Mouse (Mus musculus) cerebellum, adult 8-10 months (tissue): Measurements from ENCODE around the gene Gss.
A peak's percentile ranks its signal among the peaks of the same experiment; 100 is the strongest.
"Not testable (repeated sequence)": the region's sequence is repeated elsewhere in the genome, so short reads cannot be mapped to it uniquely, and the experiment has no call there.

Experiments used
- DNase-seq: peaks from one replicate; pipeline ENCODE4 v3.0.0; 2022

The Gss gene

GRCm38 (mm10) chr2:155616971-155617370 lies 24.4 kb upstream of the Gss start:
- DNase-seq: no peak

GRCm38 (mm10) chr2:155613953-155614352 lies 21.3 kb upstream of the Gss start:
- no peak for DNase-seq

GRCm38 (mm10) chr2:155613326-155613755 lies 20.7 kb upstream of the Gss start:
- DNase-seq: peak; percentile 76

- no peak for DNase-seq
Observed at GRCm38 (mm10) chr2:155611834-155612550, 19.4 kb upstream of the Gss start.

- no peak for DNase-seq
Observed at GRCm38 (mm10) chr2:155610978-155611377, 18.4 kb upstream of the Gss start, which contains the start of gene Myh7b. Myh7b (plus strand) TSS chr2:155611212.

- peak; percentile 70 for DNase-seq
Observed at GRCm38 (mm10) chr2:155606360-155606759, 13.8 kb upstream of the Gss start.

GRCm38 (mm10) chr2:155605236-155605589 lies 12.6 kb upstream of the Gss start:
- DNase-seq: not testable (repeated sequence)

- DNase-seq: no peak
Observed at GRCm38 (mm10) chr2:155604560-155605235, 12.1 kb upstream of the Gss start.

- no peak for DNase-seq
Observed at GRCm38 (mm10) chr2:155603707-155604106, 11.1 kb upstream of the Gss start.

GRCm38 (mm10) chr2:155595516-155595915 lies 2.9 kb upstream of the Gss start:
- DNase-seq: no peak

- DNase-seq: no peak
Observed at GRCm38 (mm10) chr2:155592854-155593283, 259 bp upstream of the Gss start.

GRCm38 (mm10) chr2:155591676-155592075 lies 934 bp downstream of the Gss start:
- no peak for DNase-seq

- no peak for DNase-seq
Observed at GRCm38 (mm10) chr2:155590876-155591275, 1.7 kb downstream of the Gss start.

GRCm38 (mm10) chr2:155589521-155589920 lies 3.1 kb downstream of the Gss start:
- no peak for DNase-seq

GRCm38 (mm10) chr2:155588136-155588535 lies 4.5 kb downstream of the Gss start:
- DNase-seq: no peak

GRCm38 (mm10) chr2:155585486-155585885 lies 7.1 kb downstream of the Gss start:
- no peak for DNase-seq

GRCm38 (mm10) chr2:155585082-155585481 lies 7.5 kb downstream of the Gss start:
- no peak for DNase-seq

GRCm38 (mm10) chr2:155583927-155584530 lies 8.6 kb downstream of the Gss start:
- peak; percentile 68 for DNase-seq

GRCm38 (mm10) chr2:155582996-155583395 lies 9.6 kb downstream of the Gss start:
- DNase-seq: no peak

GRCm38 (mm10) chr2:155582384-155582995 lies 10.1 kb downstream of the Gss start:
- DNase-seq: no peak

- no peak for DNase-seq
Observed at GRCm38 (mm10) chr2:155580331-155580730, 12.3 kb downstream of the Gss start.

- no peak for DNase-seq
Observed at GRCm38 (mm10) chr2:155576656-155577055, 16.0 kb downstream of the Gss start.

- DNase-seq: peak; percentile 44
Observed at GRCm38 (mm10) chr2:155574700-155575099, 17.9 kb downstream of the Gss start.

- no peak for DNase-seq
Observed at GRCm38 (mm10) chr2:155573996-155574395, 18.6 kb downstream of the Gss start.
